Mouse (Mus musculus): ENCODE results near the gene Reck.

DNA sequence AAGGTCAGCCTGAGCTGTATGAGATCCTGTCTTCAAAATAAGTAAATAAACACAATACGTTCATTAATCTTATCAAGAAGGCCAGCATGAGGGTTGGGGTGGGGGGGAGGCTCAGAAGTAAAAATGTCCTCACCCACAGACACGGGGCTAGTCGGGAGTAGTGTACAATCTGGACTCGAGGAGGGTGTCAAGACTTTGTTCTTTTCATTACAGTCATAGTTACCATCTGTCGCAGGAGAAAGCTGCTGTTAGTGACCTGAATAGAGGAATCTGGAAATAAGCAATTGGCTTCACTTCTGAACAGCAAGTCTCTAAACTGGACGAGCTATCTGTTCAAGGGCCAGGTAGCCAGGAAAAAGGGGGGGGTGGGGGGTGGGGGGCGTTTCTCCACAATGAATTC is 829 bp upstream of the Reck start:
- TF ChIP-seq POLR2A (IDR thresholded peaks at IDR 0.05; ENCODE audit: borderline replicate concordance, extremely low read depth, insufficient read depth, insufficient read length, poor library complexity, severe bottlenecking) (no peak), CTCF (IDR thresholded peaks at IDR 0.05; ENCODE audit: borderline replicate concordance, extremely low read depth, insufficient read depth, insufficient read length) (no peak)
